Mouse (Mus musculus): ENCODE measurements around the gene Fam13c. TPM values are rescaled to one million over a fixed set of nuclear protein-coding genes. Genes with fewer than 3 reads are reported as not detected.
"Not testable (repeated sequence)": the region's sequence is repeated elsewhere in the genome, so short reads cannot be mapped to it uniquely, and the experiment has no call there.

The Fam13c gene
- polyA plus RNA-seq (2017; shearing (Covaris generic)): not detected

- no peak for ATAC-seq
These were observed at the start of gene Fam13c for GRCm38 (mm10) chr10:70439676-70440521. Gene Fam13c (plus strand): TSS chr10:70440481.

DNA sequence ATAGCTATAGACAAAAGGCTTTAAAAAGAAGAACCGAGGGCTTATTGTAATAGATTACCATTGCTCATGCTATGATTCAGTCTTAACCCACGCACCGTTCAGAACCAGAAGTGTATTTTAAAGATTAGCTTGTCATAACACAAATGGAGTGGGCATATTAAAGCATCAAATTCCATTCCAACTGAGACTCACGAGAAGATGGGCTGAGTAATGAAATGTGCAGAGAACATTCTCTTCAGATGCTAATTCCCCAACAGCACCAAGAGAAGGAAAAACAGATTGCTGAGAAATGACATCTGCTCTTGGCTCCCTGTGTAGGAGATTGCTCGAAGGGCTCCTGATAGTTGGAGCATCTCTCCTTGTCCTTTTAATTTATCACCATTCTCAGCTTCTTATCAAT is 44.4 kb upstream of the Fam13c start:
- ATAC-seq: no peak

GRCm38 (mm10) chr10:70398224-70398623 is 42.1 kb upstream of the Fam13c start:
- no peak for ATAC-seq

- ATAC-seq: no peak
These were observed 38.3 kb upstream of the Fam13c start for GRCm38 (mm10) chr10:70402006-70402405.

DNA sequence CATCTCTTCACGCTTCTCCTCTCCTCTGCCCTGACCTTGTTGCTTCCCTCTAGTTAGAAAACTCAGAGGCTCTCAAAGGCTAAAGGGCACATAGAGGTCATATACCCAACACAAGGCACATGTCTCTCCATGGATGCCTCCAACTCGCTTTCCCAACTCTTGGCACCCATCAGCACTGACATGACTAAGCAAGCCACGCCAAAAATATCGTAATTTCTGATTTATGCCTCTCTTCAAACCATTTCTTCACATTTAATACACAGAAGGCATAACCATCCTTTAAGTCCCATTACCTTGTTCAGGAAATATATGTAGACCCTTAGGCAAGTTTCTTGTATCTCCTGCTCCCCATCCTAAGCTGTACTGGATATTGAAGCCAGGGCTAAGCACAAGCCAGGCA is 37.6 kb upstream of the Fam13c start:
- ATAC-seq: no peak

- ATAC-seq: no peak
These were observed 22.3 kb upstream of the Fam13c start for GRCm38 (mm10) chr10:70417811-70418486.

- ATAC-seq: no peak
These were observed 20.7 kb upstream of the Fam13c start for GRCm38 (mm10) chr10:70419282-70420264.

- no peak for ATAC-seq
These were observed 13.9 kb upstream of the Fam13c start for GRCm38 (mm10) chr10:70426373-70426772.

DNA sequence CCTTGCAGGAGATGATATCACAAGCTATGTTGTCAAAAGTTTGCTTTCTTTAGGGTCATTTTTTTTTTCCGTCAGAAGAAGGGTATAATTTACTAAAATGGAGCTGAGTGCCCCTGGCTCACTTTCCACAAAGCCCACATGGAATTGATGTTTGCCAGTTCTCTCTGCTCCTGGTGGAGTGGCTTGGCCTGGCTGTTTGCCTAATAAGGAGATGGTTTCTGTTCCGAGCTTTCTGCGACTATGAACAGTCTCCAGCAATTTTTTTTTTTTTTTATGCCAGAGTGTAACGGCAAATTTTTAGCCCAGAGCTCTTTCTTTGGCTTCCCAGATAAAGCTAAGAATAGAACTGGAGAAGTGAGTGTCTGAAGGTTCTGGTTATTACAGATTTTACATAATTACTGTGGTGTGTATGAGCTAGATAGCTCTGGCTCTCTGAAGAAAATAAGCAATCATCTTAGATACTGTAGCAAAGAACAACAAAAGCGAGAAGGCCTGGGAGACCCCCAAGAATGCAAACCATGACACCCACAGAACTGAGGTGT is 12.1 kb upstream of the Fam13c start:
- ATAC-seq: no peak

- ATAC-seq: no peak
These were observed 10.9 kb upstream of the Fam13c start for GRCm38 (mm10) chr10:70429341-70429740.

DNA sequence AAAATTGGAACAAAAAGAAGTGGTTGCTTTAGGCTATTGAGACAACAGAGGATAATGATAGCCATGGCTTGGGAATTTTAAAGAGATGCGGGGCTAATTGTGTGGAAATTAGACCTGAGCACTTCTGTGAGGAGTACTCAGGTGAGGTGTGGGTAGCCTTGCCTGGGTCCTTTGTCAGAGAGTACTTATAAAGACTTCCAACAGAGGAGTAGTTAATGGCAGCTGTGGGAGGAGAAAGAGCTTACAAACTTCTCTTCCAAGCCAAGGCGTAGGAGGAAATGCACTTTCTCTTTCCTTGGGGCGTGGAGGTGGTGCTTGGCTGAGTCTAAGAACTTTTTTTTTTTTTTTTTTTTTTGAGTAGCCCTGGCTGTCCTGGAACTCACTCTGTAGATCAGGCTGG is 6.9 kb upstream of the Fam13c start:
- no peak for ATAC-seq

DNA sequence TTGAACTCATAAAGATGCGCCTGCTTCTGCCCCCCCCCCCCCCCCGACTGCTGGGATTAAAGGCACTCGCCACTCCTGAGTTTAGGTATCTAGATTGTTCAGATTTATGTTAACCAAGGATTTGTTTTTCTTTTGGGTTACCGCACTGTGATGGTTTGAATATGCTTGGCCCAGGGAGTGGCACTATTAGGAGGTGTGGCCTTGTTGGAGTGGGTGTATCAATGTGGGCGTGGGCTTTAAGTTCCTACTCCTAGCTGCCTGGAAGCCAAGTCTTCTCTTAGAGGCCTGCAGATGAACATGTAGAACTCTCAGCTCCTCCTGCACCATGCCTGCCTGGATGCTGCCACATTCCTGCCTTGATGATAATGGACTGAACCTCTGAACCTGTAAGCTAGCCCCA is 6.5 kb upstream of the Fam13c start:
- ATAC-seq: not testable (repeated sequence)

DNA sequence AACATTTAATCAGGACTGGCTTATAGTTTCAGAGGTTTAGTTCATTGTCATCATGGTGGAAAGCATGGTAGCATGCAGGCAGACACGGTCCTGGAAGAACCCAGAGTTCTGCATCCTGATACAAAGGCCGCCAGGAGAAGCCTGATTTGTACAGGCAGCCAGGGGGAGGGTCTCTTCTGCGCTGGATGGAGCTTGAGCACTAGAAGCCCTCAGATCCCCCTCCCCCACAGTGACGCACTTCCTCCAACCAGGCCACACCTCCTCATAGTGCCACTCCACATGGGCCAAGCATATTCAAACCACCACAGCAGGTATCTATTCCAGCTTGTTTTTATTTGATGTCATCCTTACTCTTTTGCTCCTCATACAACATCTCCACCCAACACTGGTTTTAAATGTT is 3.6 kb upstream of the Fam13c start:
- ATAC-seq: no peak

GRCm38 (mm10) chr10:70437289-70437688 is 3.0 kb upstream of the Fam13c start:
- no peak for ATAC-seq

DNA sequence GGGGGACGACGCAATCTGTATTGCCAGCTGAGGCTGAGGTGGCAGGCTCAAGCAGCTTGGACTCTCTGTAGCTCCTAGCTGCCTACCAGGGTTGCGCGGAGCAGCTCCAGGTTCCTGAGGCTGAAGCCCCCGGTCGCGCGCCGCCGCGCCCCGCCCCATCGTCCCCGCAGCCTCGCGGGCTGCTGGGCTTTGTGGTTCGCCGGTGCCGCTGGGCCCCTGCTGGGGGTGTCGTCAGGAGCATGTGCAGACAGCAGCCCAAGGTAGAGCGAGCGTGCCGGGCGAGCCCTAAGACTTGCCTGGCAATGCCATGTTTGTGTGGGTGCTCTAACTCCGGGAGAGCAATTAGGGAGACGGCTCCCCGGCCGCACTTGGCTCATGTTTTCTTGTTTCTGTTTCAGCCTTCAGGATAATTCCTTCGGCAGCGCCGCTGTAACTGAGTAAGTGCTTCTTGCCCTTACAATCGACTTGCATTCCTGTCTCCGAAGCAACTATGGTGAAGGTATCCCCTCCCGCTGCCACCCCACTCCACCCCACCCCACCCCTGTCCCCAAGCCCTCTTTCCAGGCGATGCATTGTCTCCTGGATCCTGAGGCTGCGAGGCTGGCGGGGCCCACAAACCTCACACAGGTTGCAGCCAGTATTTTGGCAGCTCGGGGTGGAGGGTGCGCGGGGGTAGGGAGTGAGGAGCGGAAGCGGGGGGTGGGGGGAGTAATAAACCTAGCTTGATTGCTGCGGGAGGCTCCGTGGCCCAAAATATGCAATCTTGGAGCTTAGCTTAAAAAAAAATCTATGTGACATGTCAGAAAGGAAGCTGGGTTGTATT is 569 bp downstream of the Fam13c start:
- no peak for ATAC-seq

DNA sequence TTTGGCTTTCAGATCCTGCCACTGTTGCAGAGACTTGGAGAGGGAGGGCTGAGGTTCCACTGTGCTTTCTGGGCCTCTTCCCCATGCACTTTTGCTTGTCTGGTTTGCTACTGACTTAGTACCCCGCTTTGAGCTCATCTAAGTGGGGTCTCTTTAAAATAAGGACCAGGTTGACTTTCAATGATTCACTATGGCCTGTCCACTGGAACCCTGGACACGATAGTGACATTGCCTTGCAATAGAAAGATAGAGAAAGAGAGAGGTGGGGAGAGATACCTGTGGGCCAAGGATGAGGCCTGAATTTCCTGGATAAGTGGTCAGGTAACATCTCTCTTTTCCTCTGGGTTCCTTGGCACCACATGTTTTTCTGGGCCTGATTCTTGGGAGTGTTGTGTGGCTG is 1.9 kb downstream of the Fam13c start:
- ATAC-seq: no peak

- ATAC-seq: no peak
These were observed 2.3 kb downstream of the Fam13c start for GRCm38 (mm10) chr10:70442623-70443022.

DNA sequence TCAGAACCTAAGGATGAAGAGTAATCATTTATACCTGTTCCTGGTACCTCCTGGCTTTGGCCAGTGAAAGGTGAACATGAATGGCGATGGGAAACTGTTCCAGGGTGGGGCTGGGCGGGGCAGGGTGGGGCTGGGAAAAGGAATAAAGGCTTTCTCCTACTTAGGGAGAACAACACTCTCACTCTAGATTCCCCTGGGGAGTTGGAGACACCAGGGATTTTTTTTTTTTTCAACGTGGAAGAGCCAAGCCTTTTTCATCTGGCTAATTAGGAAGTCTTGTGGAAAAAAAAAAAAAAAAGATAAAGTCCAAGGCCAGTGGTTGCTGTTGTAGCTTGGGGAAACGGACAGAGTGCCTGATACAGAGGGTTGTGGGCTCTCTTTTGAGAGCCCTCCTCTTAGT is 7.5 kb downstream of the Fam13c start:
- ATAC-seq: no peak

- no peak for ATAC-seq
These were observed 8.9 kb downstream of the Fam13c start for GRCm38 (mm10) chr10:70449206-70449605.

- no peak for ATAC-seq
These were observed 15.6 kb downstream of the Fam13c start for GRCm38 (mm10) chr10:70455886-70456305.

DNA sequence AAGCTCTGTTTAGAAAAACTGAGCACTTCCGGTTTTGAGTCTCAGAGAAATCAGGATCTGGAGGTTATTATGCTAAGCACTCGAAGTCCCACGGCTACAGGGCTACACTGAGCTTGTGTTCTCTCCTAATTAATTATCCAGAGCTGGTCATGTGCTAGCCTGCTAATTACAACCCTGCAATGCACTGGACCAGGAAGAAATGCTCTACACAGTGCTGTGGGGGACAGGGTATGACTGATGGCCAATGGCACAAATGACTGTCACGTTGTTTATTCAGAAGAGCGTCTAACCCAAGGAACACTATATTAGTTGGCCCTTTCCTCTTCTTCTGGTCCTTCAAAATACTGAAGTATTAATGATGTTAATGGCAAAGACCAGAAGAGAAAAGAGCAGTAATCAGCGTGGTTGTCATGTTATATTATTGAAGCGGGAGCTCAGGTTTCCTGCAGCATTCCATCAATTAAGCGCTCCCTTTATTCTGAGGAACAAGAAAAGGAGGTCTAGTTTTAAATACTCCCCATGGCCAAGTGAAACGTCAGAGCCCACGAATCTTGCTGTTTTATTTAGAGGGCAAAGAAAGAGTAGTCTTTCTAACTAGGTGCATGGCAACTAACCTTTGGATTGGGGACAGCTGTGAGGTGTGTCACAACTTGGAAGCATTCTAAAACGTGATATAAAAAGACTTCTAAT is 18.4 kb downstream of the Fam13c start:
- ATAC-seq: no peak
